Mouse (Mus musculus) ES-E14 (cell line): ENCODE measurements at regions not wholly inside any gene's neighbourhood (a gene's known extent, or its start where the extent isn't known, plus 50 kb on each side); places are given as distances from the start of the nearest gene placed in this dataset.

Experiments
- DNase-seq: peaks from one replicate; pipeline ENCODE4 v3.0.0-alpha.2; 2013; ENCODE audit warnings: low read depth, low spot score
- H3K27ac ChIP-seq: 2 replicates; pipeline ENCODE4 v1.5.1; 2012; ENCODE audit warnings: low read depth, mild to moderate bottlenecking, low read length, moderate library complexity, mixed read lengths; ENCODE audit not compliant: poor library complexity, insufficient read depth, severe bottlenecking
- H3K36me3 ChIP-seq: 2 replicates; pipeline ENCODE4 v1.6.1; 2012; ENCODE audit warnings: mild to moderate bottlenecking, low read length, moderate library complexity, mixed read lengths; ENCODE audit not compliant: control insufficient read depth, poor library complexity, insufficient read depth, severe bottlenecking
- H3K4me1 ChIP-seq, 2 experiments: fragments of 150-350 bp in 1 of 2; sonication (generic) in 1 of 2; 2 replicates each; pipeline ENCODE4 v1.6.1; 2012; ENCODE audit warnings: low read length in 2 of 2, mild to moderate bottlenecking in 1 of 2, mixed read lengths in 1 of 2; ENCODE audit not compliant: control insufficient read depth in 2 of 2, insufficient read depth in 2 of 2, poor library complexity in 1 of 2
- H3K4me3 ChIP-seq, 2 experiments: fragments of 150-350 bp in 1 of 2; sonication (generic) in 1 of 2; 2 replicates each; pipeline ENCODE4 v1.5.1; 2012; ENCODE audit warnings: low read length in 2 of 2, low read depth in 1 of 2, mild to moderate bottlenecking in 1 of 2, mixed read lengths in 1 of 2; ENCODE audit not compliant: insufficient read depth in 1 of 2, poor library complexity in 1 of 2, severe bottlenecking in 1 of 2
- H3K9ac ChIP-seq: 2 replicates; pipeline ENCODE4 v1.6.1; 2012; ENCODE audit warnings: low read depth, mild to moderate bottlenecking, low read length, mixed read lengths; ENCODE audit not compliant: poor library complexity, insufficient read depth, severe bottlenecking
- H3K9me3 ChIP-seq: fragments of 150-350 bp; sonication (generic); 2 replicates; pipeline ENCODE4 v1.6.1; 2012; ENCODE audit warnings: low read depth, mild to moderate bottlenecking, low read length; ENCODE audit not compliant: control insufficient read depth, insufficient read depth
- CHD2 ChIP-seq: IDR thresholded peaks from 2 replicates; pipeline ENCODE4 v1.6.1; 2014; ENCODE audit warnings: mild to moderate bottlenecking, low read depth, low read length, inconsistent platforms
- HCFC1 ChIP-seq: IDR thresholded peaks from 2 replicates; pipeline ENCODE4 v1.6.1; 2012; ENCODE audit warnings: low read length, inconsistent platforms, borderline replicate concordance; ENCODE audit not compliant: insufficient read depth
- MAFK ChIP-seq: IDR thresholded peaks from 2 replicates; pipeline ENCODE4 v1.6.1; 2014; ENCODE audit warnings: mild to moderate bottlenecking, low read depth, low read length, inconsistent platforms; ENCODE audit not compliant: insufficient read depth
- ZC3H11A ChIP-seq: IDR thresholded peaks from 2 replicates; pipeline ENCODE4 v1.6.1; 2012; ENCODE audit warnings: low read depth, mild to moderate bottlenecking, inconsistent platforms, low read length, borderline replicate concordance
- ZNF384 ChIP-seq: IDR thresholded peaks from 2 replicates; pipeline ENCODE4 v1.6.1; 2012; ENCODE audit warnings: low read depth, low read length, inconsistent platforms
- in situ Hi-C, 2 experiments: fragments of 600-800 bp; cut with MboI; formaldehyde crosslinking; loops; one replicate each; pipeline ENCODE4 v1.15.1; 2025; ENCODE audit warnings: low sequenced_read_pairs in 2 of 2, inconsistent platforms in 1 of 2; ENCODE audit not compliant: unreplicated experiment in 2 of 2

- TF ChIP-seq HCFC1, result no peak
- no peak for TF ChIP-seq CHD2
- no peak for TF ChIP-seq ZNF384
- no peak for TF ChIP-seq MAFK
- no peak for TF ChIP-seq ZC3H11A
Measured at GRCm38 (mm10) chr6:13413092-13413491, 188.3 kb upstream of the Vwde start.

GRCm38 (mm10) chr6:13384469-13384868, 159.7 kb upstream of the Vwde start:
- DNase-seq, result no peak
- 0 out of 2 replicates have a peak, but pooled peaks cover 1% of the 10 kb centered on the region for H3K9me3 ChIP-seq
- no peak for TF ChIP-seq ZNF384
- TF ChIP-seq ZC3H11A, result no peak
- TF ChIP-seq CHD2, result no peak
- no peak for TF ChIP-seq HCFC1
- TF ChIP-seq MAFK, result no peak
- peaks cover 0 to 2% of the 10 kb centered on the region in 2 experiments; a peak in 1 of 4 replicates for H3K4me1 ChIP-seq
- in situ Hi-C loops, result no loop called here
- H3K9ac ChIP-seq, result no peak overlapping the region
- no peak overlapping the region for H3K27ac ChIP-seq
- no peak overlapping the region for H3K4me3 ChIP-seq
- no peaks in the 10 kb centered on the region for H3K36me3 ChIP-seq

More at GRCm38 (mm10) chr6:13413092-13413491, 188.3 kb upstream of the Vwde start:
- H3K4me1 ChIP-seq, result no peaks in the 10 kb centered on the region
- H3K4me3 ChIP-seq, result no peak overlapping the region
- in situ Hi-C loops, result no loop called here
- no peaks in the 10 kb centered on the region for H3K36me3 ChIP-seq
- H3K27ac ChIP-seq, result no peak overlapping the region
- no peak for DNase-seq
- no peak overlapping the region for H3K9ac ChIP-seq
- no peaks in the 10 kb centered on the region for H3K9me3 ChIP-seq

GRCm38 (mm10) chr6:13383211-13383610, 158.4 kb upstream of the Vwde start:
- Histone ChIP-seq H3K4me3 (no peak overlapping the region), H3K27ac (no peak overlapping the region), H3K36me3 (no peaks in the 10 kb centered on the region), H3K4me1 (peaks cover 0 to 2% of the 10 kb centered on the region in 2 experiments; a peak in 1 of 4 replicates), H3K9me3 (0 out of 2 replicates have a peak, but pooled peaks cover 1% of the 10 kb centered on the region), H3K9ac (no peak overlapping the region)
- no peak for TF ChIP-seq ZC3H11A
- TF ChIP-seq HCFC1, result no peak
- TF ChIP-seq ZNF384, result no peak
- no peak for TF ChIP-seq CHD2
- no peak for TF ChIP-seq MAFK
- in situ Hi-C loops, result no loop called here
- no peak for DNase-seq

- Histone ChIP-seq H3K4me1 (peaks cover 0 to 2% of the 10 kb centered on the region in 2 experiments; a peak in 1 of 4 replicates), H3K9ac (no peak overlapping the region), H3K9me3 (no peaks in the 10 kb centered on the region), H3K27ac (no peak overlapping the region), H3K4me3 (no peak overlapping the region), H3K36me3 (no peaks in the 10 kb centered on the region)
- TF ChIP-seq ZNF384 (no peak), HCFC1 (no peak), ZC3H11A (no peak), CHD2 (no peak), MAFK (no peak)
- in situ Hi-C loops, result no loop called here
- no peak for DNase-seq
Measured at GRCm38 (mm10) chr6:13380819-13381218, 156.1 kb upstream of the Vwde start.

GRCm38 (mm10) chr6:13379727-13380126, 155.0 kb upstream of the Vwde start:
- no peak for DNase-seq
- Histone ChIP-seq H3K4me3 (no peak overlapping the region), H3K36me3 (no peaks in the 10 kb centered on the region), H3K9me3 (no peaks in the 10 kb centered on the region), H3K9ac (no peak overlapping the region), H3K4me1 (peaks cover 0 to 2% of the 10 kb centered on the region in 2 experiments; a peak in 1 of 4 replicates), H3K27ac (no peak overlapping the region)
- in situ Hi-C loops, result no loop called here
- no peak for TF ChIP-seq ZC3H11A
- TF ChIP-seq HCFC1, result no peak
- TF ChIP-seq MAFK, result no peak
- no peak for TF ChIP-seq CHD2
- TF ChIP-seq ZNF384, result no peak
